In the genomic region with DNA sequence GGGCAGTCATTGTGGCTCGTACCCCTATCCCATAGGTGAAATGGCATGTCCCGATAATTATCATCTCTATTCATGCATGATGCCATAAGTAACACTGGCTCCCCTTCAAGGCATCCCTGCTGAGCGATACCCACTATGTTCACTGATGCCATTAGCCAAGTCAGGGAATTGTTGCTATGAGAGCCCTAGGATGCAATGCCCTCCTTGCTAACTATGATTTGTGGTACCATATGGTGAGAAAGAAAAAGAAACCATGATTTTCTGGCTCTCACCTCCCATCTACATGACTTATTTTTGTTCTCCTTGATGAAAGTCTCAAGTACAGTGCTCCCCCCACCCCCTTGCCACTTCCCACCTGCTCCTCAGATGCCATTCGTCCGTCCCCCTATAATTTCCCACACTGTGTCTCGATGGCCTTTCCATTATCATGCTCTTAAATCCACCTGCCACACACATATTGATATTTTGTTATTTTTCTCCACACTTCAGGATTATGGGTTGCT, we compare ENCODE assay signal across 18 mouse cellular contexts.
"Had no signal": no experiment of that assay in that cellular context is flagged by ENCODE, and none has a peak within 500 bp of the region (broad histone marks: within the 10 kb centered on the region; RNA-seq: fewer than 3 reads in every experiment).

No protein-coding gene starts in this region.

- H3K27ac ChIP-seq: kidney, embryonic 15.5 days; liver, embryonic 13.5 days; midbrain, embryonic 10.5 days; midbrain, embryonic 13.5 days; neural tube, embryonic 13.5 days; stomach, postnatal 0 days had no signal

- H3K27me3 ChIP-seq: kidney, embryonic 15.5 days; liver, embryonic 13.5 days; midbrain, embryonic 13.5 days; neural tube, embryonic 13.5 days had no signal

- ATAC-seq: midbrain, embryonic 13.5 days; midbrain, embryonic 16.5 days had no signal

- H3K36me3 ChIP-seq: kidney, embryonic 15.5 days; liver, embryonic 13.5 days; midbrain, embryonic 10.5 days; midbrain, embryonic 13.5 days; neural tube, embryonic 13.5 days had no signal

- H3K4me2 ChIP-seq: kidney, embryonic 15.5 days; liver, embryonic 13.5 days; midbrain, embryonic 13.5 days; neural tube, embryonic 13.5 days had no signal

- H3K4me1 ChIP-seq: kidney, embryonic 15.5 days; liver, embryonic 13.5 days; midbrain, embryonic 10.5 days; midbrain, embryonic 13.5 days; neural tube, embryonic 13.5 days had no signal

- H3K9me3 ChIP-seq: kidney, embryonic 15.5 days; liver, embryonic 13.5 days; midbrain, embryonic 10.5 days; midbrain, embryonic 13.5 days; neural tube, embryonic 13.5 days had no signal

- H3K4me3 ChIP-seq: kidney, embryonic 15.5 days; liver, embryonic 13.5 days; midbrain, embryonic 10.5 days; midbrain, embryonic 13.5 days; myocyte; neural tube, embryonic 13.5 days had no signal

- H3K9ac ChIP-seq: kidney, embryonic 15.5 days; liver, embryonic 13.5 days; midbrain, embryonic 13.5 days; neural tube, embryonic 13.5 days had no signal

- DNase-seq: kidney, adult 8-10 months; kidney, postnatal 10 days; kidney, postnatal 36 days; liver, embryonic 13.5 days; lung, adult 2 months; lung, postnatal 14 days; lung, postnatal 4 days; right cerebral cortex, adult 18-20 months; right cerebral cortex, postnatal 14 days; right cerebral cortex, postnatal 4 days; thymus, postnatal 25 days had no signal
